8 mouse cellular contexts compared by ENCODE assay signal in genomic region chr2:91537588-91538205, GRCm38 (mm10). TPM values are rescaled to one million over a fixed set of nuclear protein-coding genes. Genes with fewer than 3 reads are reported as not detected.
DNase-seq lines count a peak whose midpoint lies in the region; ATAC-seq lines count a peak whose summit lies in the region.

No protein-coding gene starts in this region.

- no peaks in the 10 kb centered on the region for H3K9me3 ChIP-seq in intestine, embryonic 14.5 days (ENCODE audit: control insufficient read depth, low read length)

- H3K4me1 ChIP-seq in intestine, embryonic 14.5 days (replicated peaks; ENCODE audit: control insufficient read depth, insufficient read depth, low read length), result 0 out of 2 replicates have a peak, but pooled peaks cover 4% of the 10 kb centered on the region

- peak; percentile 92 for ATAC-seq in intestine, embryonic 14.5 days (replicated peaks; ENCODE audit: low FRiP score, low TSS enrichment, low read depth)
- ATAC-seq in megakaryocyte progenitor cell, adult 5-6 weeks (replicated peaks; ENCODE audit: poor library complexity), result peak; percentile 100

- peak overlapping the region; percentile 44 for H3K4me2 ChIP-seq in intestine, embryonic 14.5 days (ENCODE audit: low read length)

- H3K9ac ChIP-seq in intestine, embryonic 14.5 days (ENCODE audit: low read length), result no peak overlapping the region

- peak overlapping the region; percentile 29 for H3K4me3 ChIP-seq in intestine, embryonic 14.5 days (ENCODE audit: low read depth, low read length)

- H3K27ac ChIP-seq in intestine, embryonic 14.5 days (ENCODE audit: low read depth), result no peak overlapping the region

- intact Hi-C loops in gastrocnemius, postnatal 36 days (cut with DNase I), result no loop called here
- intact Hi-C loops in left cerebral cortex, postnatal 10 days (cut with DNase I), result no loop called here

- WGBS in intestine, embryonic 14.5 days, result 5% methylated on average over 17 of the region's 17 CpGs

- DNase-seq in adrenal gland, adult 8-10 months, result peak; percentile 87
- peak; percentile 50 for DNase-seq in embryo, embryonic 11.5 days (ENCODE audit: low read depth, low spot score)
- DNase-seq in gastrocnemius, postnatal 36 days, result peak; percentile 80 to 87
- peak; percentile 81 for DNase-seq in intestine, embryonic 14.5 days (ENCODE audit: low spot score)
- DNase-seq in left cerebral cortex, postnatal 10 days (ENCODE audit: extremely low spot score in 1 of 2, low spot score in 2 of 2), result peak; percentile 14 to 93
- DNase-seq in right cerebral cortex, postnatal 10 days (ENCODE audit: low spot score in 2 of 2), result peak; percentile 73 to 77
- DNase-seq in urinary bladder, postnatal 14 days (ENCODE audit: low spot score), result peak; percentile 89

- H3K36me3 ChIP-seq in intestine, embryonic 14.5 days (ENCODE audit: control insufficient read depth, insufficient read depth, low read length), result 0 out of 2 replicates have a peak, but pooled peaks cover 3% of the 10 kb centered on the region

- H3K27me3 ChIP-seq in intestine, embryonic 14.5 days (replicated peaks; ENCODE audit: control insufficient read depth, insufficient read depth, low read length), result no peaks in the 10 kb centered on the region

RNA-seq across cellular contexts. Expression of gene Ckap5, which starts 11.1 kb away (rescaled TPM):
- total RNA-seq in adrenal gland, adult 8-10 months (2022), result 10 to 100 TPM; 38.7 to 58.2 (median 51.2) TPM
- 10 to 100 TPM; 24.4 to 31.8 TPM for total RNA-seq in gastrocnemius, postnatal 36 days (2021)
- polyA plus RNA-seq in intestine, embryonic 14.5 days (2014; fragmentation: Nextera tagmentation; extraction: Ambion mirVana), result 77.0 and 77.6 TPM in 2 replicates
- 100 to 1,000 TPM; 130 to 145 TPM for total RNA-seq in left cerebral cortex, postnatal 10 days (2021)
- 77.0 and 79.1 TPM in 2 replicates for total RNA-seq in megakaryocyte progenitor cell, adult 5-6 weeks (2015)
- total RNA-seq in megakaryocyte progenitor cell, adult 5-6 weeks (2017), result 94.5 and 102 TPM in 2 replicates
